Mouse (Mus musculus) lung, adult 2 months (tissue): ENCODE results near the gene Ranbp3l. TPM values are rescaled to one million over a fixed set of nuclear protein-coding genes. Genes with fewer than 3 reads are reported as not detected.

Experiments used
- DNase-seq: peaks from one replicate; pipeline ENCODE4 v3.0.0; 2022
- H3K4me1 ChIP-seq: fragments of 200-500 bp; 2 replicates; pipeline ENCODE4 v1.6.1; 2011; ENCODE audit warnings: low read length; ENCODE audit not compliant: control insufficient read depth, insufficient read depth
- H3K4me3 ChIP-seq: fragments of 200-500 bp; replicated peaks from 2 replicates; pipeline ENCODE3; 2011; ENCODE audit warnings: low read depth, mild to moderate bottlenecking, control low read depth, low read length; ENCODE audit errors: extremely low read depth
- CTCF ChIP-seq: fragments of 200-500 bp; IDR thresholded peaks from 2 replicates; pipeline ENCODE4 v1.5.1; 2011; ENCODE audit warnings: mild to moderate bottlenecking, low read length, control low read depth; ENCODE audit not compliant: insufficient read depth
- POLR2A ChIP-seq: fragments of 200-500 bp; IDR thresholded peaks from 2 replicates; pipeline ENCODE4 v1.6.1; 2011; ENCODE audit warnings: low read depth, mild to moderate bottlenecking, control low read depth, low read length, borderline replicate concordance; ENCODE audit errors: extremely low read depth
- WGBS: fragments of 180-500 bp; shearing (Covaris S2); methylation state at CpG from one replicate; pipeline ENCODE4 v1.1.7; 2018; 5-methylcytosine and 5-hydroxymethylcytosine counted together
- polyA plus RNA-seq: library from polyadenylated mRNA; depleted of rRNA; stranded (reverse); fragments of >200 nt; gene quantifications from 2 replicates; pipeline ENCODE4 v1.2.3, GENCODE M21; 2012

Gene Ranbp3l
- polyA plus RNA-seq, 1 experiment, result 0.07 TPM

DNA sequence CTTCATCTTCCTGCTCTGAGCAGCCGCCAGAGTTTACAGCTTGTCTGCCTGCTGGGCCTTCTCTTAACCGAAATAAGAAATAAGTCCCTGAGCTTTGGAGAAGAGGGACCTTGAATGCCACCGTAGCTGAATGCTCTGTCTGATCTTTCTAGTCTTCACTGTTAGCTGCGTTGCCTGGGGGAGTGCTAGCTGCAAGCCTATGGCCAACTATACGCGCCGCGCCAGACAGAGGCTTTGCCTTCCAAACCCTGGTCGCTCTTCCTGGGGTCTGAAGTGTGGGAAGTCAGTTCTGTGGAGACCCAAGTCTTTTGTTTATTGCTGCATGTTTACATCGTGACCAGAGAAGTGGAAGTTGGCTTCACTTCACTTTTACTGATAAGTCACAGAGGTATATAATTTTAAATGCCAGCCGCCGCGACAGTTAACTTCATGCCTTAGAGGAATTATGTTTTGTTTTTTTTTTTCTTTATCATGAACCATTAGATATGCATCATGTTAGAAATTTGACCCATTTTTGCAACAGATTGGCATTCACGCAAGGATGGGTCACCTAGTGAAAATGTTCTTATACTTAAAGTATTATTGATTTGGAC is 108.0 kb downstream of the Ranbp3l start:
- TF ChIP-seq POLR2A, result no peak
- TF ChIP-seq CTCF, result no peak
- 54% methylated on average over 14 of the region's 14 CpGs for WGBS
- H3K4me3 ChIP-seq, result no peak overlapping the region
- no peak for DNase-seq
- H3K4me1 ChIP-seq, result peaks cover 6% of the 10 kb centered on the region

DNA sequence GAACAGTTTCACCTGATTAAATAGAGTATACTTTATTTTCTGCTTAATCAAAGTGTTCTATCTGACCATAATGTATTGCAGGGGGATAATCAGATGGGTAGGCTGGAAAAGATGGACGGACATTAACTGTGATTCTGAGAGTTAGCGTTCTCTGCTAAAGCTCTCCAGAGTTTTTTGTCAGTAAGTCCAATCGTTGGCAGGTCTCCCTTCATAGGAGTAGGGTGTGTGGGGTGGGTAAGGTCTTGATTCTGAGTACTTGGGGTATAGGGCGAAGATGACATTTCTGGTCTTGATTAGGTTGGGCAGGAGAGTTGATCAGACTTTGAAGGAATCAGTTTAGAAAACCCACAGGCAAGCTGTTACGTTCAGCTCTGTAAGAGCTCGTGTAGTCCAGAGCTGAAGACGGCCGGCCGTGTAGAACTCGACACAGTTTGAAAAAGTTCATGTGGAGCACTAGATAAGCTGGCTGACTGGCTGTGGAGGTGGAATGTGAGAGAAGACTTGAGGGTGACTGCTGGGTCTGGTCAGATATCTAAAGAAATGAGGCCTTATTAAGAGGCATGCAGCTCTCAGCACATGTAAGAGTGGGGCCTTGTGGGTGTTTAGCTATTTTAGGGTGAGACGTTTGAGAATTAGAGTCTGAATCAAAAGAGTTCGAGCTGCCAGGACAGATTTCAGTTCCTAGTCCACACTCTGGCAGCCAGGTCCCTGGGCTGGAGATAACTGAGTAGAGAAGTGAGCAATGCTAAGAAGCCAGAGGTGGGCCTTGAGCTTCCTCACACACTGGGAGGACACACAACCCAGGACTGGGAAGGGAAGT is 110.9 kb downstream of the Ranbp3l start:
- H3K4me3 ChIP-seq, result no peak overlapping the region
- DNase-seq, result no peak
- 53% methylated on average over 12 of the region's 12 CpGs for WGBS
- peaks cover 2% of the 10 kb centered on the region for H3K4me1 ChIP-seq
- TF ChIP-seq CTCF, result no peak
- TF ChIP-seq POLR2A, result no peak

DNA sequence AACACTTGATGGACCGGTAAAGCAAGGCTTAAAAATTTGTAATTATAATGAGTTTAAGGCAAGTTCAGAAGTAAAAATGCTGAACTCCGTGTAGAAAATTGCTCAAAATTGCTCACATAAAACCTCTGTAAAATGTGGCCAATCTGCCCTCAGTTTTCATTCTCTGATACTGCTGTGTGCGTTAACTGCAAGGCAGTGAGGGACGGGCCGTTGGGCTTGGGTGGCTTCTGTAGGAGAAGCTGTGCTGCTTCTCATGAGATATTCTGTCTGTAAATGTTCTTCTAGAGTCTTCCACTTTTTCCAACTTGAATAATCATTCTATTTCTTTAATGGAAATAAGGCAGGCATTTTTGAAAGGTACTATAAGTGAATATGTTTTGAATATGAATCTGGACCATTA is 111.9 kb downstream of the Ranbp3l start:
- H3K4me3 ChIP-seq, result no peak overlapping the region
- peaks cover 2% of the 10 kb centered on the region for H3K4me1 ChIP-seq
- WGBS, result 57% methylated on average over 5 of the region's 5 CpGs
- no peak for DNase-seq
- TF ChIP-seq POLR2A, result no peak
- TF ChIP-seq CTCF, result no peak

- DNase-seq, result no peak
- peaks cover under 1% of the 10 kb centered on the region for H3K4me1 ChIP-seq
- WGBS, result 50% methylated on average over 4 of the region's 4 CpGs
- H3K4me3 ChIP-seq, result no peak overlapping the region
- no peak for TF ChIP-seq CTCF
- no peak for TF ChIP-seq POLR2A
Observed at GRCm38 (mm10) chr15:9080206-9080605, 112.5 kb downstream of the Ranbp3l start.

DNA sequence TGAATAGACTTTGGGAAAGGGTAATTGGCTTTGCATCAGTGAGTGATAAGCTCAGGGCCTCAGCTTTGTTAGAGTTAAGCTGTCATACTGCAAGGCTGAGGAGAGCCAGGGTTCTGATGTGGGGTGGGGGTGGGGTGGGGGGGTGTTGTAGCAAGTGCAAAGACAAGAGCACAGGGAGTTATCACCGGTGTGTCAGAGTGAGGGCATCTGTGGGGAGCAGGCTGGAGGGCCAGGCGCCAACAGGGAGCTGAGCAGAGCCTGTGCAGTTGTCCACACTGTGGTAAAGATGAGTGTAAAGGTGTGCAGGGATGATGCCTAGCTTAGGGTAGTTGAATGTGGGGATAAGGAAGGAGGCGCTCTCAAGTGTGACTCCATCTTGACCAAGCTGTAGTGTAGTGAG is 113.5 kb downstream of the Ranbp3l start:
- DNase-seq, result no peak
- no peaks in the 10 kb centered on the region; the same call in 1 of the 2 replicates for H3K4me1 ChIP-seq
- TF ChIP-seq CTCF (no peak), POLR2A (no peak)
- WGBS, result 73% methylated on average over 3 of the region's 3 CpGs
- no peak overlapping the region for H3K4me3 ChIP-seq

DNA sequence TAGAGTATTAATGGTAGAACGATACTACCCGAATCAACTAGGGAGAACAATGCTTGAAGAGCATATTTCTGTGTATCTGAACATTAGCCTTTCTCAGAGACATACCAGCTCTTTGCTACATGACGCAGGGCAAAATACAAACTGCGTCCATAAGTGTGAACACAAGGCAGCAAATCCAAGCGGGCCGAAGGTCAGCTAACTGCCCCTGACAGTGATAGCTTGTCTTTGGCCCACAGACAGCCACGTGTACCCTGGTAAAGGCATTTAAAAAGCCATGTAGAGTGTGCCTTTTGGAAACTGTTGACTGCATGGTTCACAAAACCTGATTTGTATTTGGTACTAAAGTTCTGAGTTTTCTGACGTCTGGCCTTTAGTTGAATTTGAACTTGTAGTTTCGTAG is 115.0 kb downstream of the Ranbp3l start:
- WGBS, result 81% methylated on average over 9 of the region's 9 CpGs
- no peaks in the 10 kb centered on the region; the same call in 1 of the 2 replicates for H3K4me1 ChIP-seq
- H3K4me3 ChIP-seq, result no peak overlapping the region
- no peak for DNase-seq
- TF ChIP-seq CTCF (no peak), POLR2A (no peak)

GRCm38 (mm10) chr15:9086813-9087212 is 119.1 kb downstream of the Ranbp3l start:
- DNase-seq, result no peak
- Histone ChIP-seq H3K4me3 (no peak overlapping the region), H3K4me1 (no peaks in the 10 kb centered on the region)
- WGBS, result 76% methylated on average over 11 of the region's 11 CpGs
- TF ChIP-seq CTCF (no peak), POLR2A (no peak)

- H3K4me1 ChIP-seq, result no peaks in the 10 kb centered on the region
- no peak for TF ChIP-seq CTCF
- no peak for TF ChIP-seq POLR2A
- WGBS, result 87% methylated on average over 5 of the region's 5 CpGs
- H3K4me3 ChIP-seq, result no peak overlapping the region
- no peak for DNase-seq
Observed at GRCm38 (mm10) chr15:9087421-9087820, 119.7 kb downstream of the Ranbp3l start.

DNA sequence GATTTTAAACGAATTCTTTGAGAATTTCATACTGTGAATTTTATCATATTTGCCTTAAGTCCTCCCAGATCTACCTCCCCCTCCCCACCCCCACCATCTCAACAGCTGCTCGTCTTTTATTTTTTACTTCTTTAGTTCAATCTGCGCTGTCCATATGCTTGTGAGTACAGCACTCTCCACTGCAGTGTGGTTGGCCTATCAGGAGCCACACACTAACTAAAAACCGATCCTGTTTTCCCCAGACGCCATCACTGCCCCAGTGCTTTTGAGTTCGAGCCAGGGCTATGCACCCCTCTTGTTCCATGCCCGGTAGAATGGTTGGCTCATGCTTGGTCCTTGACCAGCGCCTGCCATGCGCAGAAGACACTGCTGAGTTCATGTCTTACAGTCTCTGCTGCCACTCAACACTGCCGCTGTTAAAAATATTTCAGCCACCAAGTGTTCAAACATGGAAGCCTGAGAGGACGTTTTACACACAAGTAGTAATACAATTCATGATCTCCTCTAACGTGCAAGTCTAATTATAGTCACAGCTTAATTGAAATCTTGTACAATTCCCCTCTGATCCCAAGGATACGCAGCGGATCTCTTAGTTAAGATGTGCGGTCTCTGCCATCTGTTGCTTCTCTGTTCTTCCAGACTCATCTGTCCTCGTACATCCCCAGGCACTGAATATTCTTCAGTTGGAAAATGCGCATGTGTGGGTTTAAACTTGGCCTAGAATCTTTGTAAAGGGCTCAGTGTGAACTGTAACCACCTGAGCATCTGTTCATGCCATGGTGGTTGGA is 120.3 kb downstream of the Ranbp3l start:
- no peak overlapping the region for H3K4me3 ChIP-seq
- H3K4me1 ChIP-seq, result no peaks in the 10 kb centered on the region
- no peak for TF ChIP-seq CTCF
- no peak for TF ChIP-seq POLR2A
- no peak for DNase-seq
- whole genome bisulfite sequencing, result 89% methylated on average over 17 of the region's 17 CpGs

- H3K4me3 ChIP-seq, result no peak overlapping the region
Observed at GRCm38 (mm10) chr15:9088683-9089072, 120.9 kb downstream of the Ranbp3l start.

More at GRCm38 (mm10) chr15:9088683-9089072, 120.9 kb downstream of the Ranbp3l start:
- H3K4me1 ChIP-seq, result no peaks in the 10 kb centered on the region
- WGBS, result 58% methylated on average over 8 of the region's 8 CpGs
- no peak for DNase-seq
- TF ChIP-seq POLR2A, result no peak
- TF ChIP-seq CTCF, result no peak
